Mouse (Mus musculus): ENCODE data around the gene Smg6. TPM values are rescaled to one million over a fixed set of nuclear protein-coding genes. Genes with fewer than 3 reads are reported as not detected.
"Not testable (repeated sequence)": the region's sequence is repeated elsewhere in the genome, so short reads cannot be mapped to it uniquely, and the experiment has no call there.

The Smg6 gene
- total RNA-seq, 2 experiments from 2014 or later: 9.4 to 10.1 TPM

DNA sequence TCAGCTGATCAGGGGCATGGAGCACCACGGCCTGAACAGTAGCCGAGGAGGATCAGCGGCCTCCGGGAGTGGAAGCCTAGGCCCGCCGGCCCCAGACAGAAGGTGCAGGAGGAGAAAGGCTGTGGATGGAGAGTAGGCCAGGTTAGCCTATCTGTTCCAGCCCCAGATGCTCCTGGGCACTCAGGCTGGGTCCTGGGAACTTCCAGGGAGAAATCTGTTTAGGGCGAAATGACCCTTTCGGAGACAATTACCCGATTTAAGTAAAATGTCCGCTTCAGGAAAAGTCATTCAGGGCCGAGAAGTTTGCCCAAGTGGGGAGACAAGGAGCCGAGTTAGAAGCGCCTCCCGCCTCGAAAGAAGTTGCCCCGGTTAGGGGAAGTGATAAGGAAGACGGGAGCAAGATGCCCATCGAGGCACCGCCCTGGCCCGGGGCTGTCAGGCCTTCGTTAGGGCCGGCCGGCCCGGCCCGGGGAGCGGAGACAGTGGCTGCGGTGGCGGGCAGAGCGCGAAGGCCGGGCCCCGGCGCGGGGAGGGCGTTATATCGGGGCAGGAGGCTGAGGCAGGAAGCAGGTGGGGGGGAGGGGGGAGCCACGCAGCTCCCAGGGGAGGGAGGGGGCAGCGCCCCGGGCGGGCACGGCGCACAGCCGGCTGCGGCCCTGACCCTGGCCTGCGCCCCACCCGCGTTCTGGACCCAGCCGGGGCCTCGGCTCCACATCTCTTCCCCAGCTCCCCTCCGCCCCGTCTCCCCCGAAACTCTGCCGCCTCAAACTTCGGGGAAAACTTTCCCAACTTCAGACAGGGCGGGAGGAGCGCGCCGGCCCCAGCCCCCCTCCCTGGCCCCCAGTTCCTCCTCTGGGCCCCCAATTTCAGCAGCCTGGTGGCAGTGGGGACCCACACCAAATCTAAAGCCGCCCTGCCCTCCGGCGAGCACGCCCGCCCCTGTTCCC lies 242.3 kb downstream of the Smg6 start:
- peak; percentile 70 for DNase-seq

DNA sequence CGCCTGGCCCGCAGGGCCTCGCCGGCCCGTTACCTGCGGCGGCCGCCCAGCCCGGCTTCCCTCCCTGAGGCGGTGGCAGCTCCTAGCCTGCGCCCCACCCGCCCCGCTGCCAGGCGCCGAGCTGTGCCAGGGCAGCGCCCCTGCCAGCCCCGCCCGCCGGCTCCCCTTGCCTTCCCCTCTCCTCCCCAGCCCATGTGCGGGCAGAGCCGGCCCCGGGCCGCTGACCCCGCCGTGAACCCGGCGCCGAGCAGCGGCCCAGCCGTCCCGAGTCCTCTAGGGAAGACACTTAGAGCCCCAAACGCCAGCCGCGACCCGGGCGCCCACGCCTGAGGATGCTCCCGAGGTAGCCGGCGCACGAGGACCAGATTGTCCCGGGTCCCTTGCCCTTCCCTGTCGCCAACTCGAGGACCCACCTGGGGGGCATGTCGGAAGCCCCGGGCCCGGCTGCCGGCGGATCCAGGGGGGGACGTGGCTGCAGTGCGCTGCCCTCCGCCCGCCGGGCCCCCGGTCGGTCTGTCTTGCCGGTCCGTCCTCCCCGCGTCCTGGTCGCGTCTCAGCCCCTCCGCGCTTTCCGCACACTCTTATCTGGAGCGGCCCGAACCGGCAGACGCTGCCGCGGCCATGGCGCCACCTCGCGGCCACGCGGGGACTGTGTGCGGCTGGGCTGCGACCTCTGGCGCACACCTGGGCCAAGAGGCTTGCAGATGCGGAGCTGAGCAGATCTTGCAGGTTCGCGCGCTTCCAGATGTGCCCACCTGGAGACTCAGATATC lies 243.2 kb downstream of the Smg6 start:
- DNase-seq: peak; percentile 86

- no peak for DNase-seq
Measured at GRCm38 (mm10) chr11:75169405-75170080, 243.9 kb downstream of the Smg6 start, which contains the start of gene Hic1. TSS of gene Hic1 (minus strand) at chr11:75169519.

DNA sequence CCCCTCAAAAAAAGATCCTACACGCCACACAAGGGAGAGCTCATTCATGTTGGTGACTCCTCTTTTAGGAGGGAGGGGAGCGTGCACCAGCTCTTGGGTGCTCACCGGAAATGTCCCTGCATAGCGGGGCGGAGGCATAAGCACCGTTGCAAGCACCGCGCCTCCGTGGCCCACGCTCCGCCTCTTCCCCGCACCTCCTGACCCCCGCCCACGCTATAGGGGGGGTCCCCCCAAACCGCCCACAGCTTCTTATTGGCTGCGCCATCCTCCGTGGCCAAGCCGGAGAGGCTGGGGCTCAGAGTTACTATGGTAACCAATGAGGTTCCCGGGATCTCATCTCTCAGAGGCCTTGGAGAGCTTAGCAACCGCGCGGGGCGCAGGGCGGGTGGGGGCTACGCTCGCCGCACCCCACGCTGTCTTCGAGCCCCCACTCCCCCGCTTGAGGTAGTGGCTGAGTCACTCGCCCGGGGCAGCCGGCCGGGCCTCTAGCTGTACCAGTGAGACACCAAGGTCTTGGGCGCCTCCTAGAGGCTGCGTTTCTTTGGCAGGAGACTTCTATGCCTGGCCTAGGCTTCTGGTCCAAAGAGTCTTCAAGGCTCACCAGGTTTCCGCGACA lies 244.6 kb downstream of the Smg6 start:
- peak; percentile 87 for DNase-seq

- peak; percentile 16 for DNase-seq
Measured at GRCm38 (mm10) chr11:75171186-75171865, 245.7 kb downstream of the Smg6 start.

GRCm38 (mm10) chr11:75172151-75173094 lies 246.8 kb downstream of the Smg6 start:
- DNase-seq: peak; percentile 7

DNA sequence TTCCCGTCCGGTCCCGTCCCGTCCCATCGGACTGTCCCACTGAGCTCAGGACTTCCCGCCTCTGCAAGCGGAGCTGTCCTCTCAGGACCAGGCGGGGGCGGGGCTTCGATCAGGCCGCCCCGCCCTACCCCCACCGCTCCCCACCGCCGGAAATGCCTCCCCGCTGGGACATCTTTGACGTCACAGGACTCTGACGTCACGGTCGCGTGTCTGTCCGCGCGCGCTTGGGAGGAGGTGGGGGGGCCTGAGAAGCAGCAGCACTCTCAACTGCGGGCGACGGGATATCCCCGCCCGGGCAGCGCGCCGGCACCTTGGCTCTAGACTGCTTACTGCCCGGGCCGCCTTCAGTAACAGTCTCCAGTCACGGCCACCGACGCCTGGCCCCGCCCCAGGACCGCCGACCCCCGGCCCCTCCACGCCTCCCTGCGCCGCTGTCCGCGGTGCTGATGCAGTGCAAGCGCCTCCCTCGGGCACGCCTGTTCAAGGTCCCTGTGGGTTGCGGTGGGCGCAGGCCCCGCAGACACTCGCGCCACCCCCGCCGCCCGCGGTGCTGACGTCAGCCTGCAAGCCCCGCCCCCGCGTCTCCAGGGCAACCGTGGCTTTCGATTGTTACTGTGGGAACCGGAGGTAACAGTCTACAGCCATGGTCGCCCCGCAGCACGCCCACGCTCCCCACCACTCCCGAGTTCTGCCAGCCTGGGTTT lies 247.6 kb downstream of the Smg6 start:
- peak; percentile 71 for DNase-seq

- no peak for DNase-seq
Measured at GRCm38 (mm10) chr11:75173799-75174165, 248.2 kb downstream of the Smg6 start.

- DNase-seq: not testable (repeated sequence)
Measured at GRCm38 (mm10) chr11:75174574-75174973, 249.0 kb downstream of the Smg6 start.

DNA sequence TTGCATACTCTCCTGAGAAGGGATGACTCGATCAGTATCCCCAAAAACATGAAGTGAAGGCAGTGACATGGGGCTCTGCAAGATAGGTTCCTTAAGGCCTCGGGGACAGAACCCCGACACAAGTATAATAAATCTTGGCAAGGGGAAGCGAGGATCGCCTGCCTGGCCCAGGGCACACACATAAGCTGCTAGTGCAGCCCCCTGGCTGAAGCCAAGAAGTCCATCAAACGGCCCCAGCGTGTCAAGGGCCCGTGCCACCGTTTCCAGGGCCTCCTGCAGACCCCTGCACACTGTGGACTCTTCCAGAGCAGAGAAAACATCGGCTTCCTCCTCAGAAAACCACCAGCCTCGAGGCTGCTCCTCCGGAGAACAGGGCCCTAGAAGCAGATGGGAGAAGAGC lies 252.4 kb downstream of the Smg6 start:
- no peak for DNase-seq

DNA sequence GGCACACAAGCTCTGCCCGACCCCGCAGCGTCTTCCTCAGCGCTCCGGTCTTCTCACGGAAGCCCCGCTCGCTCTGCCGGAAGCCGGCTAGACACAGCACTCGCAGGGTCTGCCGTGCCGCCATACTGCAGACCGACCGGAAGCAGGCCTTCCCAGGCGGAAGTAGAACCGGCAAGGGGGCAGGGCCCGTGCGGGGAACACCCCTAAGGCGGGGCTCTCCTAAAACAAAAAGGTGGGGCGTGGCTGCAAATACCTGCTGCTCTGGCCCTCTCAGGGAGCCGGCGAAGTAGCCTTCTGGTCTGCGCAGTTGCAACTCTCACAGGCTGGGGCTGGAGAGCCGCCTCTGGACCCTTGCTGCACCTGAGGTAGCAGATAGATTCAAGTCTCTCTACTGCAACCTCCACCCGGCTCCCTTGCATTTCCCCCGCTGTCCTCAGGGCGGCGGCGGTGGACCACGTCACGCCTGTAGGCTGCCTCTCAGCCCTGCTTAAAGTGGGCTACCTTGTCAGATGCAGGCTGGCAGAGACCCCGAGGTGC lies 253.1 kb downstream of the Smg6 start, which contains the start of gene Ovca2:
Ovca2 (minus strand) TSS at position 164 of the 537 bp plus-strand sequence.
- DNase-seq: peak; percentile 85

- DNase-seq: peak; percentile 4
Measured at GRCm38 (mm10) chr11:75183917-75184570, 258.4 kb downstream of the Smg6 start.

GRCm38 (mm10) chr11:75184573-75184972 lies 258.9 kb downstream of the Smg6 start:
- no peak for DNase-seq

- peak; percentile 3 for DNase-seq
Measured at GRCm38 (mm10) chr11:75184986-75185385, 259.4 kb downstream of the Smg6 start.

GRCm38 (mm10) chr11:75189713-75190370 lies 264.2 kb downstream of the Smg6 start:
- no peak for DNase-seq

DNA sequence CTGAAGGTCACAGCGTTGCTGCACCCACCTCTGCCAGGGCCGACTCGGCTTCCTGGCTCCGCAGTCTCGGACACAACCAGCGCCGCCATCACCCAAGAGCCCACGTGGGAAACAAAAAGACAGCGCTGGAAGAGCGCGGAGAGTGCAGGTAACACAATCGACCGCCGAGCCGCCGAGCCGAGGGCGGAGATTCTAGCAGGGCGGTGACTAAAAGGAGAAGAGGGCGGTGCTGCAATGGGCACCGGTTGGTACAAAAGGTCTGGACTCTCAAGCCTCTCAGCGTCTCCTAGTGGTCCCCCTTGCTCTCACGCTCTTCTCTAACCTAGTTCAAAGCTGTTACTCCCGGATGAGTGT lies 264.7 kb downstream of the Smg6 start:
- DNase-seq: peak; percentile 81

- no peak for DNase-seq
Measured at GRCm38 (mm10) chr11:75190905-75191441, 265.4 kb downstream of the Smg6 start, which contains the start of gene Dph1. TSS of gene Dph1 (minus strand) at chr11:75191241.

DNA sequence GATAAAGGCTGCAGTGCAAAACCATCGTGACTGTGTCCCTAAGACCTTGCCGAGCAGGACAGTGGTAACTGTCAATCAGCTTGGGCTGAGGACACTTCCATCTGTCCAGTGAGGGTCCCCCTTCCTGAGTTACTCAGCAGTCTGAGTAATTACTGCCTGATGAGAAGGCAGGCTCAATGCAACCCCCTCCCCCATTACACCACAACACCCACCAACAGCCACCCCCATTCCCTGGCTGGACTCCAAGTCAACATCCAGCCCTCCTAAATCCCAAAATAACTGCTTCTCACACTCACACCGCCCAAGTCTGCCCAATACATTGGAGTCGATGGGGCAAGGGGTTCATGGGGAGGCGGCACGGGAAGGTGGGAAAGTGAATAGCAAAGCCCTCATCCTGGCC lies 266.2 kb downstream of the Smg6 start:
- no peak for DNase-seq

Measured in gastrocnemius, postnatal 25 days (tissue).